Mouse (Mus musculus) bone marrow macrophage, adult 2 months (primary cell): ENCODE data around the gene Armc10. TPM values are rescaled to one million over a fixed set of nuclear protein-coding genes. Genes with fewer than 3 reads are reported as not detected.
A peak's percentile ranks its signal among the peaks of the same experiment; 100 is the strongest.
"Not testable (repeated sequence)": the region's sequence is repeated elsewhere in the genome, so short reads cannot be mapped to it uniquely, and the experiment has no call there.

ENCODE experiments used
- H3K27ac ChIP-seq: 2 replicates; pipeline ENCODE4 v1.5.1; 2012; ENCODE audit warnings: low read depth, low read length; ENCODE audit not compliant: insufficient read depth
- H3K4me1 ChIP-seq: 2 replicates; pipeline ENCODE4 v1.6.1; 2012; ENCODE audit warnings: low read length; ENCODE audit not compliant: control insufficient read depth, insufficient read depth
- H3K4me3 ChIP-seq: 2 replicates; pipeline ENCODE4 v1.5.1; 2012; ENCODE audit warnings: mild to moderate bottlenecking, low read length, moderate library complexity; ENCODE audit not compliant: insufficient read depth
- CTCF ChIP-seq: IDR thresholded peaks from 2 replicates; pipeline ENCODE4 v1.5.1; 2012; ENCODE audit warnings: low read depth, mild to moderate bottlenecking, low read length, moderate library complexity
- POLR2A ChIP-seq: IDR thresholded peaks from 2 replicates; pipeline ENCODE4 v1.6.1; 2012; ENCODE audit warnings: mild to moderate bottlenecking, low read depth, low read length, borderline replicate concordance
- polyA plus RNA-seq: library from polyadenylated mRNA; stranded (reverse); fragments of >200 nt; gene quantifications from 2 replicates; pipeline ENCODE4 v1.2.4, GENCODE M21; 2012; ENCODE audit not compliant: missing spikeins, insufficient read depth, insufficient read length

The Armc10 gene
- polyA plus RNA-seq, 1 experiment = 33.2 TPM

GRCm38 (mm10) chr5:21701351-21702008, 55.9 kb downstream of the Armc10 start, which contains the start of gene Napepld:
Napepld (minus strand) TSS chr5:21701396.
- TF ChIP-seq CTCF = no peak
- TF ChIP-seq POLR2A = no peak
- Histone ChIP-seq H3K4me1 (peaks cover 10% of the 10 kb centered on the region), H3K4me3 (peak within 1 kb of the TSS; percentile 98), H3K27ac (peak within 1 kb of the TSS; percentile 100)

- Histone ChIP-seq H3K27ac (peak overlapping the region; percentile 100), H3K4me1 (peaks cover 10% of the 10 kb centered on the region), H3K4me3 (peak overlapping the region; percentile 98)
- TF ChIP-seq POLR2A (no peak), CTCF (no peak)
Observed at GRCm38 (mm10) chr5:21702009-21702364, 56.4 kb downstream of the Armc10 start.

DNA sequence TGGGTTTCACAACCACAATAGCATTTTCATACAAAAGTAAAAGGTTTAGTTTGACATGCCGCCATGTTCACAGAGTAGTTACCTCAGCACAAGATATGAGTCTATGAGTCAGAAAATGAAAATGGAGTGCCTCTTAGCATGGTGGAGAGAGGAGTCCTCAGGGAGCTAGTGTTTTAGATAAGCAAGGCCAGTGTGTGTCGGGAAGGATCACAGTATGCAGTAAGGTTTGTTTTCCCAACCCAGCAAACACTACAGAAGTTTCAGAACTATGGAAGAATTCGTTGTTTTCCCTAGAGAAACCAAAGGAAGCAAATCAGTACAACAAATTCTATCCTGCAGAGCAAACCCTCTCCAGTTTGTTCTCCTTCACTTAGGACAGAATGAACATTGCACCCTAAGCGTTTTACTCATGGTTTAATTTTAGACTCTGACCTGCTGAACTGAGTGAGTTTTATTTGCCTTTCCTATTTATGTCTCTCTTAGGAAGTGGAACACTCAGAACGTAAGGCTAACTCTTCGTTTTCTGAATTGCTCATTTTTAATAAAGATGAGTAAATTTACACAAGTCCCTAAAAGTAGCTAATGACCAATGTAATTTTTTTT, 57.4 kb downstream of the Armc10 start:
- no peak overlapping the region for H3K4me3 ChIP-seq

GRCm38 (mm10) chr5:21703708-21704107, 58.1 kb downstream of the Armc10 start:
- H3K4me1 ChIP-seq = peaks cover 10% of the 10 kb centered on the region
- TF ChIP-seq POLR2A (no peak), CTCF (no peak)
- peak overlapping the region; percentile 28; the same call in 1 of the 2 replicates for H3K27ac ChIP-seq
- no peak overlapping the region for H3K4me3 ChIP-seq

More for the DNA sequence above, 57.4 kb downstream of the Armc10 start:
- TF ChIP-seq POLR2A = no peak
- TF ChIP-seq CTCF = no peak
- Histone ChIP-seq H3K4me1 (peaks cover 10% of the 10 kb centered on the region), H3K27ac (peak overlapping the region; percentile 71)

- H3K4me3 ChIP-seq = no peak overlapping the region
- H3K4me1 ChIP-seq = peaks cover 10% of the 10 kb centered on the region
- no peak for TF ChIP-seq CTCF
- no peak for TF ChIP-seq POLR2A
- H3K27ac ChIP-seq = no peak overlapping the region
Observed at GRCm38 (mm10) chr5:21706546-21706945, 60.9 kb downstream of the Armc10 start.

- not testable (repeated sequence) for H3K27ac ChIP-seq, H3K4me1 ChIP-seq, H3K4me3 ChIP-seq
Observed at GRCm38 (mm10) chr5:21708011-21708410, 62.4 kb downstream of the Armc10 start.

Other genes with a start within 250 kb of the Armc10 start
- gene Ccdc146, start 221.1 kb upstream of the Armc10 start, polyA plus RNA-seq = not detected in 2 replicates
- gene Fam185a, start 220.9 kb upstream of the Armc10 start, polyA plus RNA-seq = 1.6 and 2.3 TPM in 2 replicates
- gene Lrrc17, start 102.3 kb upstream of the Armc10 start, polyA plus RNA-seq = not detected in 2 replicates
- not detected in 2 replicates for gene Fbxl13, start 179 bp upstream of the Armc10 start, polyA plus RNA-seq
- 1.8 and 2.1 TPM in 2 replicates for gene Napepld, start 55.6 kb downstream of the Armc10 start, polyA plus RNA-seq
- gene Pmpcb, start 91.3 kb downstream of the Armc10 start, polyA plus RNA-seq = 63.2 and 66.2 TPM in 2 replicates
- 34.0 and 34.2 TPM in 2 replicates for gene Dnajc2, start 139.4 kb downstream of the Armc10 start, polyA plus RNA-seq
- gene Psmc2, start 139.5 kb downstream of the Armc10 start, polyA plus RNA-seq = 72.8 and 76.1 TPM in 2 replicates
- not detected in 2 replicates for gene Slc26a5, start 219.8 kb downstream of the Armc10 start, polyA plus RNA-seq